Mouse (Mus musculus): ENCODE measurements at regions not wholly inside any gene's neighbourhood (a gene's known extent, or its start where the extent isn't known, plus 50 kb on each side); places are given as distances from the start of the nearest gene placed in this dataset.

- H3K4me3 ChIP-seq (ENCODE audit: low read depth, low read length), result no peak overlapping the region
- ATAC-seq (no peak), DNase-seq (no peak)
- no peaks in the 10 kb centered on the region for H3K27me3 ChIP-seq (ENCODE audit: insufficient read depth, low read length)
- no peaks in the 10 kb centered on the region for H3K4me1 ChIP-seq (ENCODE audit: insufficient read depth)
- H3K4me2 ChIP-seq (ENCODE audit: low read depth), result no peak overlapping the region
- no peaks in the 10 kb centered on the region for H3K36me3 ChIP-seq (ENCODE audit: insufficient read depth)
- WGBS, result 80% methylated on average over 8 of the region's 8 CpGs
- H3K27ac ChIP-seq (ENCODE audit: low read depth, low read length), result no peak overlapping the region
- no peaks in the 10 kb centered on the region for H3K9me3 ChIP-seq (ENCODE audit: low read length)
- H3K9ac ChIP-seq, result no peak overlapping the region
- no peak for TF ChIP-seq CTCF (IDR thresholded peaks at IDR 0.05; ENCODE audit: low read depth)
These were observed 256.6 kb downstream of the Ankrd16 start for GRCm38 (mm10) chr2:12034323-12034585.

- DNase-seq (no peak), ATAC-seq (no peak)
- no peak overlapping the region for H3K4me3 ChIP-seq (ENCODE audit: low read depth, low read length)
- no peaks in the 10 kb centered on the region for H3K4me1 ChIP-seq (ENCODE audit: insufficient read depth)
- H3K27ac ChIP-seq (ENCODE audit: low read depth, low read length), result no peak overlapping the region
- H3K27me3 ChIP-seq (ENCODE audit: insufficient read depth, low read length), result no peaks in the 10 kb centered on the region
- no peaks in the 10 kb centered on the region for H3K9me3 ChIP-seq (ENCODE audit: low read length)
- no peak overlapping the region for H3K4me2 ChIP-seq (ENCODE audit: low read depth)
- WGBS, result 81% methylated on average over 7 of the region's 7 CpGs
- H3K36me3 ChIP-seq (ENCODE audit: insufficient read depth), result no peaks in the 10 kb centered on the region
- TF ChIP-seq CTCF (IDR thresholded peaks at IDR 0.05; ENCODE audit: low read depth), result no peak
- no peak overlapping the region for H3K9ac ChIP-seq
These were observed 252.3 kb downstream of the Itga8 start for GRCm38 (mm10) chr2:12049386-12049785.

DNA sequence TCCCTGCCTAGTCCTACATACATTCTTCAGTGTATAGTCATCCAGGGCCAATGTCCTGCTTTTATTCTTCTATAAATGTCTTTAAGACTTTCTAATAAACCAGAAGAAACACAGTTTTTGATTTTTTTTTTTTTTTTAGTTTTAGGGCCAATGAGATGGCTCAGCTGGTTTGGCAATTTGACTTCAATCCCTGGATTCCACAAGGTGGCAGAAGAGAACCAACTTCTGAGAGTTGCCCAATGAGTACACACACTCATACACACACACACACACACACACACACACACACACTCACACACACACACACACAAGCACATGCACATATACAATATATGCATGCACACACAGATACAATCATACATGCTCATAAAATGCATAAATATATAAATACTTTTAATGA, 251.8 kb downstream of the Itga8 start:
- peak; percentile 62 for TF ChIP-seq CTCF (IDR thresholded peaks at IDR 0.05; ENCODE audit: low read depth)
- Histone ChIP-seq H3K4me1 (ENCODE audit: insufficient read depth) (no peaks in the 10 kb centered on the region), H3K27me3 (ENCODE audit: insufficient read depth, low read length) (no peaks in the 10 kb centered on the region), H3K27ac (ENCODE audit: low read depth, low read length) (no peak overlapping the region), H3K4me3 (ENCODE audit: low read depth, low read length) (no peak overlapping the region), H3K4me2 (ENCODE audit: low read depth) (no peak overlapping the region), H3K9ac (no peak overlapping the region), H3K36me3 (ENCODE audit: insufficient read depth) (no peaks in the 10 kb centered on the region), H3K9me3 (ENCODE audit: low read length) (no peaks in the 10 kb centered on the region)
- DNase-seq (peak; percentile 54), ATAC-seq (peak; percentile 47; the same call in 1 of the 2 replicates)

- no peaks in the 10 kb centered on the region for H3K9me3 ChIP-seq (ENCODE audit: low read length)
- no peak overlapping the region for H3K4me3 ChIP-seq (ENCODE audit: low read depth, low read length)
- no peak for TF ChIP-seq CTCF (IDR thresholded peaks at IDR 0.05; ENCODE audit: low read depth)
- ATAC-seq, result no peak
- no peak for DNase-seq
- no peak overlapping the region for H3K4me2 ChIP-seq (ENCODE audit: low read depth)
- H3K36me3 ChIP-seq (ENCODE audit: insufficient read depth), result no peaks in the 10 kb centered on the region
- no peaks in the 10 kb centered on the region for H3K27me3 ChIP-seq (ENCODE audit: insufficient read depth, low read length)
- no peaks in the 10 kb centered on the region for H3K4me1 ChIP-seq (ENCODE audit: insufficient read depth)
- no peak overlapping the region for H3K27ac ChIP-seq (ENCODE audit: low read depth, low read length)
- WGBS, result 57% methylated on average over 8 of the region's 8 CpGs
- no peak overlapping the region for H3K9ac ChIP-seq
These were observed 248.1 kb downstream of the Itga8 start for GRCm38 (mm10) chr2:12053404-12054164.

DNA sequence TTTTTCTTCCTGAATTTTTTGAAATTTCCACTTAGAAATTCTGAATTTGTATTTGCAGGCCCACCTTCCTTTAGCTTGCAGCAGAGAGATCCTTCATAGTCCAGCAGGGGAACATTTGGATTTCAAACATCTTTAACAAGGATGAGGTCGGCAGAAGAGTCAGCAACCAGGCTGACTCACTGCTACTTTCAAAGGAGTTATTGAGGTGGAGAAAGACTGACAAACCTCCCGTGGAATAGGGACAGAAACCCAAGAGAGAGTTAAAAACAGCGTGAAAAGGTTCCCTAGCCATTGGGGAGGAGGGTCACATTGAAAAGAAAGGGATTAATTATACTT, 247.6 kb downstream of the Itga8 start:
- no peak for DNase-seq
- H3K4me1 ChIP-seq (ENCODE audit: insufficient read depth), result no peaks in the 10 kb centered on the region
- H3K36me3 ChIP-seq (ENCODE audit: insufficient read depth), result no peaks in the 10 kb centered on the region
- no peak overlapping the region for H3K4me3 ChIP-seq (ENCODE audit: low read depth, low read length)
- WGBS, result 14% methylated on average over 3 of the region's 3 CpGs
- H3K27me3 ChIP-seq (ENCODE audit: insufficient read depth, low read length), result no peaks in the 10 kb centered on the region
- no peak overlapping the region for H3K9ac ChIP-seq
- H3K4me2 ChIP-seq (ENCODE audit: low read depth), result no peak overlapping the region
- H3K27ac ChIP-seq (ENCODE audit: low read depth, low read length), result no peak overlapping the region
- TF ChIP-seq CTCF (IDR thresholded peaks at IDR 0.05; ENCODE audit: low read depth), result no peak
- no peaks in the 10 kb centered on the region for H3K9me3 ChIP-seq (ENCODE audit: low read length)
- no peak for ATAC-seq

All from forebrain, postnatal 0 days (tissue).